Mouse (Mus musculus) E14TG2a.4 (cell line): Measurements from ENCODE around the gene Cdk18.

Experiments used
- CTCF ChIP-seq: conservative IDR thresholded peaks from 2 replicates; pipeline ENCODE4 v1.5.1; 2014; ENCODE audit warnings: low read length
- POU5F1 ChIP-seq: IDR thresholded peaks from 2 replicates; pipeline ENCODE4 v1.6.1; 2014; ENCODE audit warnings: low read length, borderline replicate concordance

DNA sequence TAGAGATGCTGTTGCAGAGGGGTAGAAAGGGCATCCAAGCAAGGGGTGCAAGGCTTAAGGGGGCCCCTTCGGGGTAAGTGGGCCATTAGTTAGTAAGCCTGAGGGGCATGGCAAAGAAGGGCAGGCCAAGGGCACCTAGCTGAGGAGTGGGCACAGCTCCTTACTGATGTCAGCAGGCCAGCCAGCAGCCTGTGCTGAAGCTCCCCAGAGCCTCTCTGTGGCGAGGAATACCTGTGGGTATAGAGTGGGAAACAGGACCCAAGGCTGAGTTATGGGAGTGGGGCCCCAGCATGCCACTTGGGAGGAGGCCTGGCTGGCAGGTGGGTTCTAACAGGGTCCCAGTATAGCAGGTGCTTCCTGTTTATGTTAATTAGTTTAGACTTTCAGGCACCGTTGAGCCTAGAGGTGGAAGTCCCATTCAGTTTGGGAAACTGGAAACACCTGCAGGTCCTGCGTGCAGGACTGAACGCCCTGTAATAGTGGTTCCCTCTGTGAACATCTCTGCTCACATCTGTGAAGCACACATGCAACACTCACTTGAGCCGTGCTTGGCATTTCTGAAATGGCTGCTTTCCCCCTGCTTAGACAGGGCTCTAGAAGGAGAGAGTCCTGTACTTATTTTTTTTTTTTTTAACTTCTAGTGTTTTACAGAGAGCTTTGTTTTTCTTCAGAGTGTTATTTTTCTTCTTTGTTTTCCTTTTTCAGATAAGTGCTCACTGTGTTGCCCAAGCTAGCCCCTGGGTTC, 37.4 kb downstream of the Cdk18 start:
- TF ChIP-seq CTCF (no peak), POU5F1 (no peak)
